Mouse (Mus musculus): Measurements from ENCODE around the gene Snorc. TPM values are rescaled to one million over a fixed set of nuclear protein-coding genes. Genes with fewer than 3 reads are reported as not detected.
A peak's percentile ranks its signal among the peaks of the same experiment; 100 is the strongest.

Gene Snorc
- polyA plus RNA-seq, 1 experiment from 2014 or later = 0.81 TPM

DNA sequence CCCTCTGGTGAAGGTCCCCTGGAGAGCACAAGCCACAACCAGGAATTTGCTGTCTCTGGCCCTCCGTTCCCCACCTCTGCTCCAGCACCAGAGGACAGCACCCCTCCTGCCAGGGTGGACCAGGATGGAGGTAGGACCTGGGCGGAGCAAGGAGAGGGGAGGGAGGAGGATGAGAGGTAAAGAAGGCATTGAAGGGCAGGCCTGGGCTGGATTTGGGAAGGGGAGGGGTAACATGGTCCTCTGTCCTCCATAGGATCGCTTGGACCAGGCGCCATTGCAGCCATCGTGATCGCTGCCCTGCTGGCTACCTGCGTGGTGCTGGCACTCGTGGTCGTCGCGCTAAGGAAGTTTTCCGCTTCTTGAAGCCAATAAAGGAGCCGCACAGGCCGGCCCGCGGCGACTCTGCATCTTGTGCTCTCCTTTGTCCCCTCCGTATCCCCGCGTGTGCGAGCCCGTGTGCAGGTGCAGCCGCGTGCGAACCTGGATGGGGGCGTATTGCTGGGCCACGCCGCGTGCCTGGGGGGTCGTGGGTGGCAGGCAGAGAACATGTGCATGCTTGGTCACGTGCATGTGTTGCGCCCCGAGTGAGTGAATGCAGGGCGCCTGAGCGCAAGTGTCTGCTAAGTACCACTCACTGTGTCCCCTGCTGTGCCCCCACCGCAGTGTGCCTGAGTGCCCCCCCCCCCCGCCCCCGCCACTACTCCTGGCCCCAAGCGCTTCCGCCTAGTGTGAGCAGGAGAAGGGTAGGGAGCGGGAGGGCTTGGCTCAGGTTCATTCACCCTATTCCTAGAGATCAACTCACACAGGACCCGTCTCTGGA is 5.2 kb downstream of the Snorc start:
- peak; percentile 62; the same call in 1 of the 2 replicates for ATAC-seq (ENCODE audit: low FRiP score)

GRCm38 (mm10) chr1:87482546-87482945 is 12.5 kb downstream of the Snorc start:
- no peaks in the 10 kb centered on the region for H3K36me3 ChIP-seq
- 0 out of 2 replicates have a peak, but pooled peaks cover 3% of the 10 kb centered on the region for H3K4me1 ChIP-seq (replicated peaks)
- no peak for ATAC-seq (ENCODE audit: low FRiP score)
- 80% methylated on average over 4 of the region's 4 CpGs for WGBS
- H3K4me2 ChIP-seq = no peak overlapping the region
- no peak overlapping the region for H3K27ac ChIP-seq
- H3K4me3 ChIP-seq = no peak overlapping the region
- H3K9ac ChIP-seq = no peak overlapping the region
- no peaks in the 10 kb centered on the region for H3K9me3 ChIP-seq
- 0 out of 2 replicates have a peak, but pooled peaks cover 1% of the 10 kb centered on the region for H3K27me3 ChIP-seq

More for the DNA sequence above, 5.2 kb downstream of the Snorc start:
- Histone ChIP-seq H3K4me1 (replicated peaks) (peaks cover 11% of the 10 kb centered on the region), H3K9ac (peak overlapping the region; percentile 67), H3K27me3 (peaks cover 39% of the 10 kb centered on the region), H3K9me3 (no peaks in the 10 kb centered on the region), H3K36me3 (no peaks in the 10 kb centered on the region), H3K4me3 (peak overlapping the region; percentile 41), H3K27ac (no peak overlapping the region), H3K4me2 (peak overlapping the region; percentile 78)
- WGBS = 3% methylated on average over 41 of the region's 42 CpGs

- H3K9me3 ChIP-seq = no peaks in the 10 kb centered on the region
- no peaks in the 10 kb centered on the region for H3K27me3 ChIP-seq
- no peaks in the 10 kb centered on the region; the same call in 1 of the 2 replicates for H3K36me3 ChIP-seq
- no peak overlapping the region for H3K9ac ChIP-seq
- 0 out of 2 replicates have a peak, but pooled peaks cover 3% of the 10 kb centered on the region for H3K4me1 ChIP-seq (replicated peaks)
- no peak overlapping the region for H3K4me2 ChIP-seq
- H3K27ac ChIP-seq = no peak overlapping the region
- WGBS = 89% methylated on average over 6 of the region's 6 CpGs
- no peak for ATAC-seq (ENCODE audit: low FRiP score)
- no peak overlapping the region for H3K4me3 ChIP-seq
Observed at GRCm38 (mm10) chr1:87486386-87486785, 16.3 kb downstream of the Snorc start.

GRCm38 (mm10) chr1:87492285-87492684 is 22.2 kb downstream of the Snorc start:
- Histone ChIP-seq H3K9ac (no peak overlapping the region), H3K27me3 (no peaks in the 10 kb centered on the region), H3K4me2 (no peak overlapping the region), H3K4me1 (replicated peaks) (no peaks in the 10 kb centered on the region), H3K9me3 (no peaks in the 10 kb centered on the region), H3K36me3 (no peaks in the 10 kb centered on the region; the same call in 1 of the 2 replicates), H3K4me3 (no peak overlapping the region), H3K27ac (no peak overlapping the region)
- ATAC-seq (ENCODE audit: low FRiP score) = no peak
- 91% methylated on average over 3 of the region's 3 CpGs for WGBS

GRCm38 (mm10) chr1:87493542-87493941 is 23.5 kb downstream of the Snorc start:
- Histone ChIP-seq H3K27me3 (no peaks in the 10 kb centered on the region), H3K9ac (no peak overlapping the region), H3K4me1 (replicated peaks) (no peaks in the 10 kb centered on the region), H3K36me3 (no peaks in the 10 kb centered on the region), H3K4me3 (no peak overlapping the region), H3K9me3 (no peaks in the 10 kb centered on the region), H3K4me2 (no peak overlapping the region), H3K27ac (no peak overlapping the region)
- WGBS = 83% methylated on average over 4 of the region's 4 CpGs
- no peak for ATAC-seq (ENCODE audit: low FRiP score)

DNA sequence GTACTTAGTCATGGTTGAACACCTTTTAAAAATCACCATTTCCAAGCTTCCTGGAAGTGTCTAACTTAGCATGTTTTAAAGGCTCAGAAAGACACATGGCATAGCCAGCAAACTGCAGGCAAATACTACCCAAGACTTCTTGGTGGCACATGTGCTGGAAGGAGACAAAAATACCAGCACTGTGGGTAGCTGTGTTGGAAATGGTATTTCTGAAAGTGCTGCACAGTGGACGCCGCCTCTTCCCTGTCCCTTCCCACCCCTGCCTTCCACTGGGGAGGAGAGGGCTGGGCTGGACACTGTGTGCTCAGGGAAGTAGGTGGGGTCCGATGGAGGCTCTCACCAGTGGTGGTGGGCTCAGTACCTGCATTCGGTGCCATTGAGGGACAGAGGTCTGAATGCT is 35.5 kb downstream of the Snorc start:
- H3K27me3 ChIP-seq = peaks cover 30% of the 10 kb centered on the region
- no peak overlapping the region for H3K27ac ChIP-seq
- no peak for ATAC-seq (ENCODE audit: low FRiP score)
- H3K4me2 ChIP-seq = no peak overlapping the region
- WGBS = 99% methylated on average over 4 of the region's 4 CpGs
- H3K4me1 ChIP-seq (replicated peaks) = peaks cover 14% of the 10 kb centered on the region
- H3K9ac ChIP-seq = no peak overlapping the region
- no peak overlapping the region for H3K4me3 ChIP-seq
- H3K9me3 ChIP-seq = no peaks in the 10 kb centered on the region
- H3K36me3 ChIP-seq = no peaks in the 10 kb centered on the region

DNA sequence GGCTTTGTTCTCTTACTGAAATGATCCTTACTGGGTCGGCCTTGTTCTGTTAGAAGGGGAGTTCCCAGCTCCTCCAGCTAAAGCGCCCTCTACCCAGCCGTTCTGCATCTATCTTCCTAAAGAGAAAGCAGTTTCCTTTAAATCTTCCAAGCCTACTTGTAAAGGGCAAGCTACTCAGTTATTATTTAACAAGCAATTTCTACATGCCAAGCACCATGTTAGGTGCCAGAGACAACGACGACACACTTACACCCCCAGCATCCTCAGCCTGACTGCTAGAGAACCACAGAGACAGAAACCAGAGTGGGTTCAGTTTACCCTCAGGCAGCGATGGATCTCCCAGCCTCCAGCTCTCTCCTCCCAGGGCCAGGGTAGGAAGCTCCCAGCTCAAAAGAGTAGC is 37.8 kb downstream of the Snorc start:
- no peaks in the 10 kb centered on the region for H3K36me3 ChIP-seq
- 59% methylated on average over 6 of the region's 6 CpGs for WGBS

GRCm38 (mm10) chr1:87508591-87509560 is 38.8 kb downstream of the Snorc start:
- no peaks in the 10 kb centered on the region for H3K9me3 ChIP-seq
- peak overlapping the region; percentile 81 for H3K9ac ChIP-seq
- H3K27me3 ChIP-seq = peaks cover 48% of the 10 kb centered on the region
- H3K36me3 ChIP-seq = no peaks in the 10 kb centered on the region
- H3K27ac ChIP-seq = no peak overlapping the region
- 21% methylated on average over 26 of the region's 26 CpGs for WGBS
- H3K4me1 ChIP-seq (replicated peaks) = peaks cover 14% of the 10 kb centered on the region
- peak overlapping the region; percentile 94 for H3K4me2 ChIP-seq
- H3K4me3 ChIP-seq = peak overlapping the region; percentile 76
- no peak; the same call in 1 of the 2 replicates for ATAC-seq (ENCODE audit: low FRiP score)

More for the DNA sequence above, 37.8 kb downstream of the Snorc start:
- H3K9me3 ChIP-seq = no peaks in the 10 kb centered on the region
- H3K4me2 ChIP-seq = no peak overlapping the region
- peaks cover 45% of the 10 kb centered on the region for H3K27me3 ChIP-seq
- no peak for ATAC-seq (ENCODE audit: low FRiP score)
- no peak overlapping the region for H3K27ac ChIP-seq
- H3K4me1 ChIP-seq (replicated peaks) = peaks cover 14% of the 10 kb centered on the region
- no peak overlapping the region for H3K9ac ChIP-seq
- H3K4me3 ChIP-seq = no peak overlapping the region

GRCm38 (mm10) chr1:87509561-87510165 is 39.6 kb downstream of the Snorc start, which contains the start of gene Neu2:
Neu2 (plus strand) TSS chr1:87509889.
- peak within 1 kb of the TSS; percentile 81 for H3K9ac ChIP-seq
- H3K27me3 ChIP-seq = peaks cover 42% of the 10 kb centered on the region
- H3K4me1 ChIP-seq (replicated peaks) = peaks cover 14% of the 10 kb centered on the region
- ATAC-seq (ENCODE audit: low FRiP score) = peak; percentile 50
- no peaks in the 10 kb centered on the region for H3K36me3 ChIP-seq
- peak within 1 kb of the TSS; percentile 94 for H3K4me2 ChIP-seq
- no peak within 1 kb of the TSS for H3K27ac ChIP-seq
- no peaks in the 10 kb centered on the region for H3K9me3 ChIP-seq
- peak within 1 kb of the TSS; percentile 76 for H3K4me3 ChIP-seq
- under 1% methylated on average over 54 of the region's 56 CpGs for whole genome bisulfite sequencing

DNA sequence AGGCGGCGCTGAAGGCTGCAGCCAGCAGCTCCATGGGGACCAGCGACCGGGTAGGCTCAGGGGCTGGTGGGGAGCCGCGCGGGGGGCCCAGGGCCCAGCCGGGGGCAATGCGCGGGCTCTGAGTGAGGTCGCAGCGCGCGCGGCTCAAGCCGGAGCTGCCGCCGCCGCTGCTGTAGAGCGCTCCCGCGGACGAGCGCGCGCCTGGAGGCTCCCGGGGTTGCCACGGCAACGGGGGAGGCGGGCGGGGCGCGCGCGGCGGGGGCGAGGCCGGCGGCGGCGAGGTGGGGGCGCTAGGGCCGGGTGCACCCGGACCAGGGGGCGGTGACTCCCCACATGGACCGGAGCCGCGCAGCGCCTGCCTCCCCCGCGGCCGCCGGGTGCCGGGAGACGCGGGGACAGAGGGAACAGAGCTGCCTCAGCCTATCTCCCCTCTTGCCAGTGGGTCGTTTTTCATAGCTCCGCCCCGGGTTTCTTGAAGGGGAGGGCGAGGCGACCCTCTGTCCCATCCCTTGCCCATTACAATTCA is 40.2 kb downstream of the Snorc start:
- Histone ChIP-seq H3K4me3 (peak overlapping the region; percentile 76), H3K27me3 (peaks cover 42% of the 10 kb centered on the region), H3K27ac (no peak overlapping the region), H3K4me2 (peak overlapping the region; percentile 94), H3K9me3 (no peaks in the 10 kb centered on the region), H3K36me3 (no peaks in the 10 kb centered on the region), H3K4me1 (replicated peaks) (peaks cover 14% of the 10 kb centered on the region), H3K9ac (peak overlapping the region; percentile 81)
- ATAC-seq (ENCODE audit: low FRiP score) = peak; percentile 90
- under 1% methylated on average over 27 of the region's 61 CpGs for WGBS

DNA sequence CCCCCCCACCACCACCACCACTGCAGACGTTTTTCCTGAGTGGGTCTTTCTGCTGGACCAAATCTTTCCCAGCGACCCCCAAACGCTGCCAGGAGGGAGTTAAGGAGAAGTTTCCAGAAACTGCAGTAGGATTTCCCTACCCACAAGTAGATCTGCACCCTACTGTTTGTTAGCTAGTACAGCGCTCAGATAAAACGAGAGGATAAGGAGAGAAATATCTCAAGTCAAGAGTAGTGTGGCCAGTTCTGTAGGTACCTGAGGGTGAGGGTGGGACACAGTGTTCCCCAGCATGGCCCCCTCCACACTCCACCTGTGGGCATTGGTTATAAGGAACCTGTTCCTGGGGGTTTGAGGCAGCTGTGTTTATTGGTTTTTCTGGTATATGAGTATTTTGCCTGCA is 40.8 kb downstream of the Snorc start:
- 15% methylated on average over 5 of the region's 5 CpGs for WGBS
- Histone ChIP-seq H3K27me3 (peaks cover 42% of the 10 kb centered on the region), H3K4me1 (replicated peaks) (peaks cover 14% of the 10 kb centered on the region), H3K27ac (no peak overlapping the region), H3K36me3 (no peaks in the 10 kb centered on the region), H3K9me3 (no peaks in the 10 kb centered on the region), H3K4me3 (peak overlapping the region; percentile 76), H3K4me2 (peak overlapping the region; percentile 94), H3K9ac (no peak overlapping the region)
- ATAC-seq (ENCODE audit: low FRiP score) = no peak

Measured in hindbrain, embryonic 13.5 days (tissue).